Mouse (Mus musculus) lung, postnatal 0 days (tissue): ENCODE measurements at regions not wholly inside any gene's neighbourhood (a gene's known extent, or its start where the extent isn't known, plus 50 kb on each side); places are given as distances from the start of the nearest gene placed in this dataset.

Experiments used
- ATAC-seq: fragments of 200-750 bp; cut with Nextera tagmentation; 2 replicates; pipeline ENCODE4 v1.8.0; 2017; ENCODE audit warnings: moderate library complexity
- DNase-seq: peaks from one replicate; pipeline ENCODE4 v3.0.0-alpha.2; 2016; ENCODE audit warnings: low spot score
- H3K27ac ChIP-seq: fragments of 300-500 bp; sonication (generic); 2 replicates; pipeline ENCODE4 v1.5.1; 2014; ENCODE audit warnings: antibody characterized with exemption, mild to moderate bottlenecking, low read length, mixed read lengths
- H3K27me3 ChIP-seq: fragments of 300-500 bp; sonication (generic); replicated peaks from 2 replicates; pipeline ENCODE4 v1.6.1; 2014; ENCODE audit warnings: low read length, mixed read lengths; ENCODE audit not compliant: insufficient read depth
- H3K36me3 ChIP-seq: fragments of 300-500 bp; sonication (generic); 2 replicates; pipeline ENCODE4 v1.6.1; 2014; ENCODE audit warnings: low read length, mixed read lengths; ENCODE audit not compliant: insufficient read depth
- H3K4me1 ChIP-seq: fragments of 300-500 bp; sonication (generic); 2 replicates; pipeline ENCODE4 v1.6.1; 2014; ENCODE audit warnings: antibody characterized with exemption, low read depth, low read length, mixed read lengths; ENCODE audit not compliant: insufficient read depth
- H3K4me2 ChIP-seq: fragments of 300-500 bp; sonication (generic); replicated peaks from 2 replicates; pipeline ENCODE4 v1.6.1; 2014; ENCODE audit warnings: low read depth, mild to moderate bottlenecking, low read length, moderate library complexity, mixed read lengths
- H3K4me3 ChIP-seq: fragments of 300-500 bp; sonication (generic); 2 replicates; pipeline ENCODE4 v1.5.1; 2014; ENCODE audit warnings: low read depth, low read length
- H3K9ac ChIP-seq: fragments of 300-500 bp; sonication (generic); replicated peaks from 2 replicates; pipeline ENCODE4 v1.6.1; 2014; ENCODE audit warnings: low read depth, mild to moderate bottlenecking
- H3K9me3 ChIP-seq: fragments of 300-500 bp; sonication (generic); 2 replicates; pipeline ENCODE4 v1.6.1; 2016; ENCODE audit warnings: low read length, mixed read lengths
- CTCF ChIP-seq: IDR thresholded peaks from 2 replicates; pipeline ENCODE4 v1.5.1; 2016; ENCODE audit warnings: antibody characterized with exemption, mild to moderate bottlenecking
- EP300 ChIP-seq: IDR thresholded peaks from 2 replicates; pipeline ENCODE4 v1.6.1; 2016; ENCODE audit warnings: antibody characterized with exemption, mild to moderate bottlenecking, control low read depth
- WGBS: fragments of 180-500 bp; shearing (Covaris S2); extraction: QIAGEN DNeasy Blood & Tissue Kit; methylation state at CpG from one replicate; pipeline ENCODE4 v1.1.7; 2014; 5-methylcytosine and 5-hydroxymethylcytosine counted together

- no peak overlapping the region for H3K27ac ChIP-seq
- WGBS, result 63% methylated on average over 7 of the region's 7 CpGs
- TF ChIP-seq EP300 (no peak), CTCF (no peak)
- no peaks in the 10 kb centered on the region for H3K4me1 ChIP-seq
- H3K9me3 ChIP-seq, result no peaks in the 10 kb centered on the region
- H3K9ac ChIP-seq, result no peak overlapping the region
- no peak for ATAC-seq
- H3K36me3 ChIP-seq, result no peaks in the 10 kb centered on the region
- H3K4me3 ChIP-seq, result no peak overlapping the region
- H3K4me2 ChIP-seq, result no peak overlapping the region
- H3K27me3 ChIP-seq, result no peaks in the 10 kb centered on the region
- no peak for DNase-seq
These were observed 119.4 kb downstream of the Sptssa start for GRCm38 (mm10) chr12:54537022-54537421.

GRCm38 (mm10) chr12:54535556-54536516 is 120.5 kb downstream of the Sptssa start:
- Histone ChIP-seq H3K27me3 (no peaks in the 10 kb centered on the region), H3K36me3 (no peaks in the 10 kb centered on the region), H3K9me3 (no peaks in the 10 kb centered on the region), H3K4me1 (no peaks in the 10 kb centered on the region), H3K4me3 (no peak overlapping the region), H3K4me2 (no peak overlapping the region), H3K9ac (no peak overlapping the region), H3K27ac (no peak overlapping the region)
- 63% methylated on average over 6 of the region's 9 CpGs for WGBS
- TF ChIP-seq EP300 (no peak), CTCF (no peak)
- ATAC-seq, result no peak
- DNase-seq, result no peak

GRCm38 (mm10) chr12:54534910-54535309 is 121.5 kb downstream of the Sptssa start:
- H3K4me1 ChIP-seq, result no peaks in the 10 kb centered on the region
- H3K27ac ChIP-seq, result no peak overlapping the region
- H3K9ac ChIP-seq, result no peak overlapping the region
- no peaks in the 10 kb centered on the region for H3K27me3 ChIP-seq
- H3K4me2 ChIP-seq, result no peak overlapping the region
- DNase-seq, result no peak
- no peaks in the 10 kb centered on the region for H3K9me3 ChIP-seq
- 55% methylated on average over 7 of the region's 7 CpGs for WGBS
- no peaks in the 10 kb centered on the region for H3K36me3 ChIP-seq
- no peak for ATAC-seq
- TF ChIP-seq CTCF (no peak), EP300 (no peak)
- H3K4me3 ChIP-seq, result no peak overlapping the region

- TF ChIP-seq CTCF, result no peak
- TF ChIP-seq EP300, result no peak
- Histone ChIP-seq H3K4me1 (no peaks in the 10 kb centered on the region), H3K9me3 (no peaks in the 10 kb centered on the region), H3K36me3 (no peaks in the 10 kb centered on the region), H3K4me3 (no peak overlapping the region), H3K27ac (no peak overlapping the region), H3K27me3 (no peaks in the 10 kb centered on the region), H3K4me2 (no peak overlapping the region), H3K9ac (no peak overlapping the region)
- ATAC-seq (no peak), DNase-seq (peak; percentile 15)
- 42% methylated on average over 5 of the region's 5 CpGs for WGBS
These were observed 123.2 kb downstream of the Sptssa start for GRCm38 (mm10) chr12:54533134-54533533.

- no peaks in the 10 kb centered on the region for H3K4me1 ChIP-seq
- H3K27ac ChIP-seq, result no peak overlapping the region
- no peak overlapping the region for H3K9ac ChIP-seq
- ATAC-seq (no peak), DNase-seq (no peak)
- 87% methylated on average over 8 of the region's 8 CpGs for WGBS
- H3K36me3 ChIP-seq, result no peaks in the 10 kb centered on the region
- H3K27me3 ChIP-seq, result no peaks in the 10 kb centered on the region
- H3K4me3 ChIP-seq, result no peak overlapping the region
- H3K4me2 ChIP-seq, result no peak overlapping the region
- no peak for TF ChIP-seq EP300
- no peak for TF ChIP-seq CTCF
- no peaks in the 10 kb centered on the region for H3K9me3 ChIP-seq
These were observed 124.3 kb downstream of the Sptssa start for GRCm38 (mm10) chr12:54532062-54532461.

- ATAC-seq, result no peak
- no peak overlapping the region for H3K27ac ChIP-seq
- H3K4me3 ChIP-seq, result no peak overlapping the region
- H3K4me2 ChIP-seq, result no peak overlapping the region
- H3K9ac ChIP-seq, result no peak overlapping the region
- no peaks in the 10 kb centered on the region for H3K9me3 ChIP-seq
- no peaks in the 10 kb centered on the region for H3K4me1 ChIP-seq
- H3K36me3 ChIP-seq, result no peaks in the 10 kb centered on the region
- H3K27me3 ChIP-seq, result no peaks in the 10 kb centered on the region
- DNase-seq, result no peak
- no peak for TF ChIP-seq EP300
- peak; percentile 47 for TF ChIP-seq CTCF
These were observed 128.3 kb downstream of the Sptssa start for GRCm38 (mm10) chr12:54528046-54528445.
